Mouse (Mus musculus): ENCODE measurements around the gene Rad51ap1. TPM values are rescaled to one million over a fixed set of nuclear protein-coding genes. Genes with fewer than 3 reads are reported as not detected.

The Rad51ap1 gene
- 112 and 143 TPM in 2 replicates for total RNA-seq (2017)

GRCm38 (mm10) chr6:126939487-126940171, at the start of gene Rad51ap1, which contains the start of gene D6Wsu163e:
Gene Rad51ap1, minus strand, starts transcription at chr6:126939587.
Gene D6Wsu163e, plus strand, starts transcription at chr6:126939962.
- peak; percentile 95 for ATAC-seq (replicated peaks in 1 of 2; ENCODE audit: insufficient read depth in 1 of 2, low FRiP score in 2 of 2, low TSS enrichment in 1 of 2, low read depth in 1 of 2, poor library complexity in 2 of 2, severe bottlenecking in 2 of 2)

GRCm38 (mm10) chr6:126981539-126982234, 42.3 kb upstream of the Rad51ap1 start:
- peak; percentile 37 to 48; a peak in 1 of 4 replicates for ATAC-seq (replicated peaks in 1 of 2; ENCODE audit: insufficient read depth in 1 of 2, low FRiP score in 2 of 2, low TSS enrichment in 1 of 2, low read depth in 1 of 2, poor library complexity in 2 of 2, severe bottlenecking in 2 of 2)

GRCm38 (mm10) chr6:126966241-126967026, 27.0 kb upstream of the Rad51ap1 start:
- no peak for ATAC-seq (replicated peaks in 1 of 2; ENCODE audit: insufficient read depth in 1 of 2, low FRiP score in 2 of 2, low TSS enrichment in 1 of 2, low read depth in 1 of 2, poor library complexity in 2 of 2, severe bottlenecking in 2 of 2)

- ATAC-seq (replicated peaks in 1 of 2; ENCODE audit: insufficient read depth in 1 of 2, low FRiP score in 2 of 2, low TSS enrichment in 1 of 2, low read depth in 1 of 2, poor library complexity in 2 of 2, severe bottlenecking in 2 of 2): no peak
These were observed 24.0 kb upstream of the Rad51ap1 start for GRCm38 (mm10) chr6:126963426-126963825.

GRCm38 (mm10) chr6:126962709-126963108, 23.3 kb upstream of the Rad51ap1 start:
- ATAC-seq (replicated peaks in 1 of 2; ENCODE audit: insufficient read depth in 1 of 2, low FRiP score in 2 of 2, low TSS enrichment in 1 of 2, low read depth in 1 of 2, poor library complexity in 2 of 2, severe bottlenecking in 2 of 2): no peak

- no peak for ATAC-seq (replicated peaks in 1 of 2; ENCODE audit: insufficient read depth in 1 of 2, low FRiP score in 2 of 2, low TSS enrichment in 1 of 2, low read depth in 1 of 2, poor library complexity in 2 of 2, severe bottlenecking in 2 of 2)
These were observed 22.1 kb upstream of the Rad51ap1 start for GRCm38 (mm10) chr6:126961371-126962018.

GRCm38 (mm10) chr6:126955734-126956133, 16.3 kb upstream of the Rad51ap1 start:
- peak; percentile 85 to 87 for ATAC-seq (replicated peaks in 1 of 2; ENCODE audit: insufficient read depth in 1 of 2, low FRiP score in 2 of 2, low TSS enrichment in 1 of 2, low read depth in 1 of 2, poor library complexity in 2 of 2, severe bottlenecking in 2 of 2)

- no peak for ATAC-seq (replicated peaks in 1 of 2; ENCODE audit: insufficient read depth in 1 of 2, low FRiP score in 2 of 2, low TSS enrichment in 1 of 2, low read depth in 1 of 2, poor library complexity in 2 of 2, severe bottlenecking in 2 of 2)
These were observed 8.9 kb upstream of the Rad51ap1 start for GRCm38 (mm10) chr6:126948336-126948735.

GRCm38 (mm10) chr6:126940451-126940850, 1.1 kb upstream of the Rad51ap1 start:
- ATAC-seq (replicated peaks in 1 of 2; ENCODE audit: insufficient read depth in 1 of 2, low FRiP score in 2 of 2, low TSS enrichment in 1 of 2, low read depth in 1 of 2, poor library complexity in 2 of 2, severe bottlenecking in 2 of 2): peak; percentile 71 to 74

- ATAC-seq (replicated peaks in 1 of 2; ENCODE audit: insufficient read depth in 1 of 2, low FRiP score in 2 of 2, low TSS enrichment in 1 of 2, low read depth in 1 of 2, poor library complexity in 2 of 2, severe bottlenecking in 2 of 2): peak in 1 of 2 experiments; percentile 17; a peak in 3 of 4 replicates
These were observed 417 bp downstream of the Rad51ap1 start for GRCm38 (mm10) chr6:126938853-126939486.

GRCm38 (mm10) chr6:126938047-126938446, 1.3 kb downstream of the Rad51ap1 start:
- ATAC-seq (replicated peaks in 1 of 2; ENCODE audit: insufficient read depth in 1 of 2, low FRiP score in 2 of 2, low TSS enrichment in 1 of 2, low read depth in 1 of 2, poor library complexity in 2 of 2, severe bottlenecking in 2 of 2): no peak

- ATAC-seq (replicated peaks in 1 of 2; ENCODE audit: insufficient read depth in 1 of 2, low FRiP score in 2 of 2, low TSS enrichment in 1 of 2, low read depth in 1 of 2, poor library complexity in 2 of 2, severe bottlenecking in 2 of 2): no peak
These were observed 6.5 kb downstream of the Rad51ap1 start for GRCm38 (mm10) chr6:126932896-126933295.

- peak; percentile 32 to 48 for ATAC-seq (replicated peaks in 1 of 2; ENCODE audit: insufficient read depth in 1 of 2, low FRiP score in 2 of 2, low TSS enrichment in 1 of 2, low read depth in 1 of 2, poor library complexity in 2 of 2, severe bottlenecking in 2 of 2)
These were observed 18.1 kb downstream of the Rad51ap1 start, which contains the start of gene Dyrk4 for GRCm38 (mm10) chr6:126921111-126921881. Gene Dyrk4, minus strand, starts transcription at chr6:126921839.

GRCm38 (mm10) chr6:126914928-126915327, 24.5 kb downstream of the Rad51ap1 start:
- no peak for ATAC-seq (replicated peaks in 1 of 2; ENCODE audit: insufficient read depth in 1 of 2, low FRiP score in 2 of 2, low TSS enrichment in 1 of 2, low read depth in 1 of 2, poor library complexity in 2 of 2, severe bottlenecking in 2 of 2)

- ATAC-seq (replicated peaks in 1 of 2; ENCODE audit: insufficient read depth in 1 of 2, low FRiP score in 2 of 2, low TSS enrichment in 1 of 2, low read depth in 1 of 2, poor library complexity in 2 of 2, severe bottlenecking in 2 of 2): no peak
These were observed 28.7 kb downstream of the Rad51ap1 start for GRCm38 (mm10) chr6:126910727-126911126.

- ATAC-seq (replicated peaks in 1 of 2; ENCODE audit: insufficient read depth in 1 of 2, low FRiP score in 2 of 2, low TSS enrichment in 1 of 2, low read depth in 1 of 2, poor library complexity in 2 of 2, severe bottlenecking in 2 of 2): no peak
These were observed 31.5 kb downstream of the Rad51ap1 start for GRCm38 (mm10) chr6:126907876-126908275.

Measured in hematopoietic stem cell, adult 5-6 weeks (primary cell).